Mouse (Mus musculus) stomach, embryonic 14.5 days (tissue): ENCODE results near the gene Asf1b. TPM values are rescaled to one million over a fixed set of nuclear protein-coding genes. Genes with fewer than 3 reads are reported as not detected.

Experiments
- ATAC-seq: fragments of 200-750 bp; cut with Nextera tagmentation; 2 replicates; pipeline ENCODE4 v1.8.0; 2017; ENCODE audit warnings: low read depth, moderate TSS enrichment; ENCODE audit not compliant: insufficient number of reproducible peaks, insufficient read depth, low FRiP score
- H3K27ac ChIP-seq: fragments of 300-500 bp; sonication (generic); 2 replicates; pipeline ENCODE4 v1.5.1; 2014; ENCODE audit warnings: mild to moderate bottlenecking, low read length, moderate library complexity, mixed read lengths
- H3K27me3 ChIP-seq: fragments of 300-500 bp; sonication (generic); 2 replicates; pipeline ENCODE4 v1.6.1; 2014; ENCODE audit warnings: low read length, control low read depth, mixed read lengths; ENCODE audit not compliant: control insufficient read depth, insufficient read depth
- H3K36me3 ChIP-seq: fragments of 300-500 bp; sonication (generic); 2 replicates; pipeline ENCODE4 v1.6.1; 2014; ENCODE audit warnings: mild to moderate bottlenecking, control low read depth, low read length, moderate library complexity, mixed read lengths; ENCODE audit not compliant: control insufficient read depth, insufficient read depth
- H3K4me1 ChIP-seq: fragments of 300-500 bp; sonication (generic); 2 replicates; pipeline ENCODE4 v1.6.1; 2014; ENCODE audit warnings: low read length, control low read depth, mixed read lengths; ENCODE audit not compliant: control insufficient read depth, insufficient read depth
- H3K4me2 ChIP-seq: fragments of 300-500 bp; sonication (generic); replicated peaks from 2 replicates; pipeline ENCODE4 v1.6.1; 2014; ENCODE audit warnings: low read depth, low read length, control low read depth
- H3K4me3 ChIP-seq: fragments of 300-500 bp; sonication (generic); 2 replicates; pipeline ENCODE4 v1.5.1; 2014; ENCODE audit warnings: low read depth, low read length, control low read depth
- H3K9ac ChIP-seq: fragments of 300-500 bp; sonication (generic); replicated peaks from 2 replicates; pipeline ENCODE4 v1.6.1; 2014; ENCODE audit warnings: low read depth, mild to moderate bottlenecking, control low read depth, low read length, moderate library complexity, mixed read lengths
- H3K9me3 ChIP-seq: fragments of 300-500 bp; sonication (generic); 2 replicates; pipeline ENCODE4 v1.6.1; 2016; ENCODE audit warnings: low read depth, low read length, control low read depth; ENCODE audit not compliant: control insufficient read depth
- WGBS: fragments of 180-500 bp; shearing (Covaris S2); extraction: QIAGEN DNeasy Blood & Tissue Kit; methylation state at CpG from one replicate; pipeline ENCODE4 v1.1.7; 2014; 5-methylcytosine and 5-hydroxymethylcytosine counted together
- polyA plus RNA-seq: library from polyadenylated mRNA; unstranded; fragments of >200 nt; fragmentation: Nextera tagmentation; extraction: Ambion mirVana; gene quantifications from 2 replicates; pipeline ENCODE4 v1.2.1, GENCODE M21; 2014

The Asf1b gene
- polyA plus RNA-seq, 1 experiment from 2014 or later = 58.2 TPM

- H3K9ac ChIP-seq = no peak overlapping the region
- 89% methylated on average over 4 of the region's 4 CpGs for WGBS
Measured at GRCm38 (mm10) chr8:83971121-83971520, 15.8 kb downstream of the Asf1b start.

GRCm38 (mm10) chr8:83971661-83972060, 16.4 kb downstream of the Asf1b start:
- Histone ChIP-seq H3K4me1 (peaks cover 12% of the 10 kb centered on the region; the same call in 1 of the 2 replicates), H3K9ac (no peak overlapping the region; the same call in 1 of the 2 replicates), H3K9me3 (no peaks in the 10 kb centered on the region), H3K36me3 (peaks cover 7% of the 10 kb centered on the region; the same call in 1 of the 2 replicates), H3K27me3 (no peaks in the 10 kb centered on the region), H3K4me3 (0 out of 2 replicates have a peak overlapping the region, but pooled peaks have one; percentile 90), H3K4me2 (peak overlapping the region; percentile 81), H3K27ac (no peak overlapping the region)
- no peak for ATAC-seq
- WGBS = 74% methylated on average over 6 of the region's 6 CpGs

More at GRCm38 (mm10) chr8:83971121-83971520, 15.8 kb downstream of the Asf1b start:
- Histone ChIP-seq H3K4me2 (no peak overlapping the region), H3K27ac (no peak overlapping the region), H3K4me3 (no peak overlapping the region), H3K4me1 (peaks cover 12% of the 10 kb centered on the region; the same call in 1 of the 2 replicates), H3K9me3 (no peaks in the 10 kb centered on the region), H3K36me3 (peaks cover 7% of the 10 kb centered on the region; the same call in 1 of the 2 replicates), H3K27me3 (no peaks in the 10 kb centered on the region)
- no peak for ATAC-seq

GRCm38 (mm10) chr8:83972150-83973120, 17.1 kb downstream of the Asf1b start, which contains the start of gene Prkaca:
Gene Prkaca, plus strand, starts transcription at chr8:83972993.
- Histone ChIP-seq H3K9ac (peak within 1 kb of the TSS; percentile 83), H3K4me2 (peak within 1 kb of the TSS; percentile 98), H3K9me3 (no peaks in the 10 kb centered on the region), H3K27me3 (no peaks in the 10 kb centered on the region), H3K36me3 (peaks cover 7% of the 10 kb centered on the region; the same call in 1 of the 2 replicates), H3K4me3 (peak within 1 kb of the TSS; percentile 90), H3K4me1 (peaks cover 15% of the 10 kb centered on the region; the same call in 1 of the 2 replicates), H3K27ac (peak within 1 kb of the TSS; percentile 44; the same call in 1 of the 2 replicates)
- 2% methylated on average over 73 of the region's 94 CpGs for WGBS
- ATAC-seq = peak; percentile 100

- peak overlapping the region; percentile 83 for H3K9ac ChIP-seq
- WGBS = 2% methylated on average over 37 of the region's 37 CpGs
- peak overlapping the region; percentile 98 for H3K4me2 ChIP-seq
- H3K27ac ChIP-seq = peak overlapping the region; percentile 44; the same call in 1 of the 2 replicates
- peak; percentile 10 for ATAC-seq
- H3K4me3 ChIP-seq = peak overlapping the region; percentile 90
- H3K4me1 ChIP-seq = peaks cover 19% of the 10 kb centered on the region; the same call in 1 of the 2 replicates
- H3K27me3 ChIP-seq = no peaks in the 10 kb centered on the region
- no peaks in the 10 kb centered on the region for H3K9me3 ChIP-seq
- peaks cover 4% of the 10 kb centered on the region; the same call in 1 of the 2 replicates for H3K36me3 ChIP-seq
Measured at GRCm38 (mm10) chr8:83973161-83974031, 18.1 kb downstream of the Asf1b start.

GRCm38 (mm10) chr8:83974521-83974920, 19.2 kb downstream of the Asf1b start:
- H3K27ac ChIP-seq = no peak overlapping the region
- H3K9ac ChIP-seq = no peak overlapping the region
- WGBS = 82% methylated on average over 4 of the region's 4 CpGs
- no peaks in the 10 kb centered on the region for H3K27me3 ChIP-seq
- H3K9me3 ChIP-seq = no peaks in the 10 kb centered on the region
- no peak overlapping the region for H3K4me3 ChIP-seq
- no peak for ATAC-seq
- 0 out of 2 replicates have a peak overlapping the region, but pooled peaks have one; percentile 1 for H3K4me2 ChIP-seq
- H3K36me3 ChIP-seq = no peaks in the 10 kb centered on the region; the same call in 1 of the 2 replicates
- peaks cover 19% of the 10 kb centered on the region; the same call in 1 of the 2 replicates for H3K4me1 ChIP-seq

GRCm38 (mm10) chr8:83976101-83976630, 20.9 kb downstream of the Asf1b start:
- H3K36me3 ChIP-seq = peaks cover 9% of the 10 kb centered on the region
- no peak overlapping the region for H3K9ac ChIP-seq
- H3K9me3 ChIP-seq = no peaks in the 10 kb centered on the region
- H3K4me1 ChIP-seq = peaks cover 19% of the 10 kb centered on the region; the same call in 1 of the 2 replicates
- H3K4me3 ChIP-seq = no peak overlapping the region
- no peak overlapping the region for H3K27ac ChIP-seq
- no peak overlapping the region for H3K4me2 ChIP-seq
- no peaks in the 10 kb centered on the region for H3K27me3 ChIP-seq
- 87% methylated on average over 4 of the region's 4 CpGs for WGBS
- ATAC-seq = no peak

GRCm38 (mm10) chr8:83976779-83977350, 21.6 kb downstream of the Asf1b start:
- Histone ChIP-seq H3K4me1 (peaks cover 16% of the 10 kb centered on the region; the same call in 1 of the 2 replicates), H3K9ac (no peak overlapping the region), H3K4me2 (no peak overlapping the region), H3K4me3 (no peak overlapping the region), H3K27me3 (no peaks in the 10 kb centered on the region), H3K36me3 (peaks cover 16% of the 10 kb centered on the region), H3K9me3 (no peaks in the 10 kb centered on the region), H3K27ac (no peak overlapping the region)
- WGBS = 72% methylated on average over 5 of the region's 5 CpGs
- no peak for ATAC-seq
